29 mouse cellular contexts compared by ENCODE assay signal in the genomic region with DNA sequence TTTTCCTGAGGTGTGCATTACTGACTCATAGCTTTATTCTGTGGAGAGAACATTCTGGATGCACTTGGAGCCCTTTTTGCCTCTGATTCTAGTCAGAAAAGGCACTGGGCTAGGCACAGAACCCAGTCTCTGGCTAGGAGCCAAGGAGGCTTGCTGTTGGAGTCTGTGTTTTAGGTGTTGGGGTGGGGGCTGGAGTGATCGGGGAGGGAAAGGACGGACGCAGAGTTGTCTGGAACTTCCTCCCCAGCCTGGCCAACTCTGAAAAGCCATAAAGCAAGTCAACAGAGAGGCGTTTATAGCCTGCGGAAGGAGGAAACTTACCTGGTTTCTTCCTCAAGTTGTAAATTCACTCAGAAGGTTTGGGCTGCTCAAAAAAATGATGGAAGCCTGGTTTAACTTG.
A peak's percentile ranks its signal among the peaks of the same experiment; 100 is the strongest.
DNase-seq lines count a peak whose midpoint lies in the region; ATAC-seq lines count a peak whose summit lies in the region.
"Had no signal": no experiment of that assay in that cellular context is flagged by ENCODE, and none has a peak within 500 bp of the region (broad histone marks: within the 10 kb centered on the region; RNA-seq: fewer than 3 reads in every experiment).

No protein-coding gene starts in this region.

- H3K27me3 ChIP-seq in embryonic facial prominence, embryonic 13.5 days = no peaks in the 10 kb centered on the region
- no peaks in the 10 kb centered on the region for H3K27me3 ChIP-seq in embryonic facial prominence, embryonic 10.5 days (replicated peaks; ENCODE audit: low read depth, poor library complexity, severe bottlenecking)
- H3K27me3 ChIP-seq in neural tube, embryonic 13.5 days = no peaks in the 10 kb centered on the region
- H3K27me3 ChIP-seq in neural tube, embryonic 15.5 days (replicated peaks) = no peaks in the 10 kb centered on the region
- H3K27me3 ChIP-seq: CH12.LX; forebrain, embryonic 15.5 days; hindbrain, embryonic 15.5 days; kidney, embryonic 15.5 days; liver, embryonic 15.5 days; lung, embryonic 15.5 days had no signal

- H3K9ac ChIP-seq in embryonic facial prominence, embryonic 13.5 days = no peak overlapping the region
- H3K9ac ChIP-seq in neural tube, embryonic 13.5 days = no peak overlapping the region
- no peak overlapping the region for H3K9ac ChIP-seq in neural tube, embryonic 15.5 days (replicated peaks)
- H3K9ac ChIP-seq: forebrain, embryonic 15.5 days; hindbrain, embryonic 15.5 days; kidney, embryonic 15.5 days; liver, embryonic 15.5 days; lung, embryonic 15.5 days had no signal

- no peak for DNase-seq in embryonic facial prominence, embryonic 10.5 days (ENCODE audit: low spot score)
- DNase-seq in large intestine, adult 2 months (ENCODE audit: low read depth, low spot score) = peak; percentile 67
- no peak for DNase-seq in urinary bladder, adult 2 months (ENCODE audit: low spot score)
- no peak for DNase-seq in layer of hippocampus, postnatal 10 days (ENCODE audit: low spot score in 2 of 2)
- DNase-seq in frontal cortex, postnatal 25 days (ENCODE audit: low spot score in 2 of 2) = no peak
- DNase-seq: adrenal gland, adult 8-10 months; cerebellum, adult 2 months; cerebellum, postnatal 14 days; gastrocnemius, postnatal 10 days; heart, postnatal 14 days; kidney, postnatal 4 days; liver; lung, postnatal 36 days; right cerebral cortex, postnatal 4 days; thymus, postnatal 14 days had no signal

- 85% methylated on average over 5 of the region's 5 CpGs for WGBS in embryonic facial prominence, embryonic 13.5 days
- 90% methylated on average over 5 of the region's 5 CpGs for WGBS in embryonic facial prominence, embryonic 10.5 days
- WGBS in neural tube, embryonic 13.5 days = 54% methylated on average over 5 of the region's 5 CpGs
- WGBS in neural tube, embryonic 15.5 days = 57% methylated on average over 5 of the region's 5 CpGs
- WGBS in large intestine, adult 2 months = 14% methylated on average over 5 of the region's 5 CpGs

- H3K4me2 ChIP-seq in embryonic facial prominence, embryonic 13.5 days = no peak overlapping the region
- H3K4me2 ChIP-seq in neural tube, embryonic 13.5 days = no peak overlapping the region
- no peak overlapping the region for H3K4me2 ChIP-seq in neural tube, embryonic 15.5 days
- H3K4me2 ChIP-seq: forebrain, embryonic 15.5 days; hindbrain, embryonic 15.5 days; kidney, embryonic 15.5 days; liver, embryonic 15.5 days; lung, embryonic 15.5 days; midbrain, embryonic 11.5 days had no signal

- H3K27ac ChIP-seq in embryonic facial prominence, embryonic 13.5 days = peak overlapping the region; percentile 39; the same call in 1 of the 2 replicates
- no peak overlapping the region for H3K27ac ChIP-seq in embryonic facial prominence, embryonic 10.5 days (replicated peaks)
- no peak overlapping the region for H3K27ac ChIP-seq in neural tube, embryonic 13.5 days (replicated peaks)
- H3K27ac ChIP-seq in neural tube, embryonic 15.5 days (replicated peaks) = no peak overlapping the region
- H3K27ac ChIP-seq: forebrain, embryonic 10.5 days; forebrain, embryonic 15.5 days; hindbrain, embryonic 10.5 days; liver, embryonic 15.5 days had no signal

- no peaks in the 10 kb centered on the region for H3K9me3 ChIP-seq in embryonic facial prominence, embryonic 13.5 days
- no peaks in the 10 kb centered on the region for H3K9me3 ChIP-seq in embryonic facial prominence, embryonic 10.5 days
- H3K9me3 ChIP-seq in neural tube, embryonic 13.5 days = no peaks in the 10 kb centered on the region
- no peaks in the 10 kb centered on the region for H3K9me3 ChIP-seq in neural tube, embryonic 15.5 days (replicated peaks)
- H3K9me3 ChIP-seq: forebrain, embryonic 10.5 days; forebrain, embryonic 15.5 days; hindbrain, embryonic 10.5 days; hindbrain, embryonic 15.5 days; kidney, embryonic 15.5 days; liver, embryonic 15.5 days; lung, embryonic 15.5 days had no signal

- H3K36me3 ChIP-seq in embryonic facial prominence, embryonic 13.5 days = no peaks in the 10 kb centered on the region
- H3K36me3 ChIP-seq in embryonic facial prominence, embryonic 10.5 days (replicated peaks) = no peaks in the 10 kb centered on the region
- H3K36me3 ChIP-seq in neural tube, embryonic 13.5 days = no peaks in the 10 kb centered on the region
- H3K36me3 ChIP-seq in neural tube, embryonic 15.5 days = no peaks in the 10 kb centered on the region
- H3K36me3 ChIP-seq: forebrain, embryonic 10.5 days; forebrain, embryonic 15.5 days; hindbrain, embryonic 10.5 days; hindbrain, embryonic 15.5 days; kidney, embryonic 15.5 days; liver, embryonic 15.5 days; lung, embryonic 15.5 days had no signal

- no peak overlapping the region for H3K4me3 ChIP-seq in embryonic facial prominence, embryonic 13.5 days
- H3K4me3 ChIP-seq in embryonic facial prominence, embryonic 10.5 days = no peak overlapping the region
- H3K4me3 ChIP-seq in neural tube, embryonic 13.5 days = no peak overlapping the region
- H3K4me3 ChIP-seq in neural tube, embryonic 15.5 days (replicated peaks) = no peak overlapping the region
- H3K4me3 ChIP-seq: forebrain, embryonic 10.5 days; forebrain, embryonic 15.5 days; hindbrain, embryonic 10.5 days; hindbrain, embryonic 15.5 days; kidney, embryonic 15.5 days; liver, embryonic 15.5 days; lung, embryonic 15.5 days had no signal

- peaks cover 70% of the 10 kb centered on the region for H3K4me1 ChIP-seq in embryonic facial prominence, embryonic 13.5 days
- peaks cover 63% of the 10 kb centered on the region for H3K4me1 ChIP-seq in embryonic facial prominence, embryonic 10.5 days
- peaks cover 39% of the 10 kb centered on the region for H3K4me1 ChIP-seq in neural tube, embryonic 13.5 days (replicated peaks)
- peaks cover 27% of the 10 kb centered on the region for H3K4me1 ChIP-seq in neural tube, embryonic 15.5 days

- ATAC-seq in embryonic facial prominence, embryonic 13.5 days (ENCODE audit: insufficient number of reproducible peaks, insufficient read depth, low FRiP score, low TSS enrichment, low read depth) = no peak
- ATAC-seq in neural tube, embryonic 13.5 days (ENCODE audit: low read depth) = 0 out of 2 replicates have a peak, but pooled peaks have one; percentile 9
- no peak for ATAC-seq in neural tube, embryonic 15.5 days (ENCODE audit: low FRiP score)
- ATAC-seq: forebrain, embryonic 15.5 days; inflammation-experienced regulatory T-cells, adult 6 months; midbrain, embryonic 16.5 days had no signal
